Mouse (Mus musculus) cerebellum, postnatal 4 days (tissue): Measurements from ENCODE around the gene Acat3.
"Not testable (repeated sequence)": the region's sequence is repeated elsewhere in the genome, so short reads cannot be mapped to it uniquely, and the experiment has no call there.

Experiments used
- DNase-seq, 2 experiments: peaks; one replicate each; pipeline ENCODE4 v3.0.0; 2022; ENCODE audit warnings: low spot score in 2 of 2, mixed read lengths in 1 of 2

The Acat3 gene

GRCm38 (mm10) chr17:12940151-12940805 is at the start of gene Acat3:
Gene Acat3, minus strand, starts transcription at chr17:12940600.
- no peak for DNase-seq

- not testable (repeated sequence) for DNase-seq
Measured at GRCm38 (mm10) chr17:12988096-12988495, 47.7 kb upstream of the Acat3 start.

- DNase-seq: no peak
Measured at GRCm38 (mm10) chr17:12983988-12984387, 43.6 kb upstream of the Acat3 start.

GRCm38 (mm10) chr17:12978546-12978945 is 38.1 kb upstream of the Acat3 start:
- DNase-seq: no peak

GRCm38 (mm10) chr17:12973851-12974250 is 33.5 kb upstream of the Acat3 start:
- DNase-seq: no peak

GRCm38 (mm10) chr17:12967173-12967572 is 26.8 kb upstream of the Acat3 start:
- DNase-seq: no peak

- no peak for DNase-seq
Measured at GRCm38 (mm10) chr17:12963476-12963875, 23.1 kb upstream of the Acat3 start.

GRCm38 (mm10) chr17:12960331-12960873 is 20.0 kb upstream of the Acat3 start, which contains the start of gene Acat2:
Gene Acat2, minus strand, starts transcription at chr17:12960747.
- DNase-seq: peak; percentile 89 to 91

- not testable (repeated sequence) for DNase-seq
Measured at GRCm38 (mm10) chr17:12959377-12959776, 19.0 kb upstream of the Acat3 start.

- DNase-seq: no peak
Measured at GRCm38 (mm10) chr17:12956664-12957063, 16.3 kb upstream of the Acat3 start.

- DNase-seq: no peak
Measured at GRCm38 (mm10) chr17:12949669-12950068, 9.3 kb upstream of the Acat3 start.

- no peak for DNase-seq
Measured at GRCm38 (mm10) chr17:12942459-12943162, 2.2 kb upstream of the Acat3 start.

GRCm38 (mm10) chr17:12941543-12942260 is 1.3 kb upstream of the Acat3 start:
- DNase-seq: no peak

- not testable (repeated sequence) for DNase-seq
Measured at GRCm38 (mm10) chr17:12939377-12940148, 837 bp downstream of the Acat3 start.

- DNase-seq: no peak
Measured at GRCm38 (mm10) chr17:12938077-12938476, 2.3 kb downstream of the Acat3 start.

- DNase-seq: no peak
Measured at GRCm38 (mm10) chr17:12937412-12937970, 2.9 kb downstream of the Acat3 start.

- DNase-seq: no peak
Measured at GRCm38 (mm10) chr17:12935719-12936118, 4.7 kb downstream of the Acat3 start.

GRCm38 (mm10) chr17:12931576-12931975 is 8.8 kb downstream of the Acat3 start:
- DNase-seq: not testable (repeated sequence)

- no peak for DNase-seq
Measured at GRCm38 (mm10) chr17:12925703-12926180, 14.7 kb downstream of the Acat3 start.

GRCm38 (mm10) chr17:12925001-12925400 is 15.4 kb downstream of the Acat3 start:
- no peak for DNase-seq

- no peak for DNase-seq
Measured at GRCm38 (mm10) chr17:12921073-12921472, 19.3 kb downstream of the Acat3 start.
